Mouse (Mus musculus) bone marrow macrophage, adult 2 months (primary cell): Measurements from ENCODE around the gene Msl2.

Experiments
- CTCF ChIP-seq: IDR thresholded peaks from 2 replicates; pipeline ENCODE4 v1.5.1; 2012; ENCODE audit warnings: low read depth, mild to moderate bottlenecking, low read length, moderate library complexity
- POLR2A ChIP-seq: IDR thresholded peaks from 2 replicates; pipeline ENCODE4 v1.6.1; 2012; ENCODE audit warnings: mild to moderate bottlenecking, low read depth, low read length, borderline replicate concordance

GRCm38 (mm10) chr9:101105735-101106134 is 31.8 kb downstream of the Msl2 start:
- TF ChIP-seq POLR2A, result no peak
- no peak for TF ChIP-seq CTCF
